Mouse (Mus musculus) hindbrain, embryonic 13.5 days (tissue): ENCODE data around the gene Spout1. TPM values are rescaled to one million over a fixed set of nuclear protein-coding genes. Genes with fewer than 3 reads are reported as not detected.
"Not testable (repeated sequence)": the region's sequence is repeated elsewhere in the genome, so short reads cannot be mapped to it uniquely, and the experiment has no call there.

ENCODE experiments used
- ATAC-seq: fragments of 200-750 bp; cut with Nextera tagmentation; 2 replicates; pipeline ENCODE4 v1.8.0; 2017; ENCODE audit warnings: moderate TSS enrichment; ENCODE audit not compliant: low FRiP score
- H3K27ac ChIP-seq: fragments of 300-500 bp; sonication (generic); 2 replicates; pipeline ENCODE4 v1.5.1; 2015; ENCODE audit warnings: inconsistent platforms, mild to moderate bottlenecking, moderate library complexity
- H3K27me3 ChIP-seq: fragments of 300-500 bp; sonication (generic); 2 replicates; pipeline ENCODE4 v1.6.1; 2015; ENCODE audit warnings: mild to moderate bottlenecking, inconsistent platforms
- H3K36me3 ChIP-seq: fragments of 300-500 bp; sonication (generic); 2 replicates; pipeline ENCODE4 v1.6.1; 2015; ENCODE audit warnings: mild to moderate bottlenecking, inconsistent platforms
- H3K4me1 ChIP-seq: fragments of 300-500 bp; sonication (generic); replicated peaks from 2 replicates; pipeline ENCODE4 v1.6.1; 2015; ENCODE audit warnings: inconsistent platforms
- H3K4me2 ChIP-seq: fragments of 300-500 bp; sonication (generic); 2 replicates; pipeline ENCODE4 v1.6.1; 2015; ENCODE audit warnings: inconsistent platforms, mild to moderate bottlenecking, moderate library complexity
- H3K4me3 ChIP-seq: fragments of 300-500 bp; sonication (generic); 2 replicates; pipeline ENCODE4 v1.5.1; 2015; ENCODE audit warnings: mild to moderate bottlenecking, inconsistent platforms
- H3K9ac ChIP-seq: fragments of 300-500 bp; sonication (generic); 2 replicates; pipeline ENCODE4 v1.6.1; 2015; ENCODE audit warnings: mild to moderate bottlenecking, inconsistent platforms
- H3K9me3 ChIP-seq: fragments of 300-500 bp; sonication (generic); 2 replicates; pipeline ENCODE4 v1.6.1; 2016; ENCODE audit warnings: inconsistent platforms
- WGBS: fragments of 180-500 bp; shearing (Covaris S2); methylation state at CpG from one replicate; pipeline ENCODE4 v1.1.7; 2015; 5-methylcytosine and 5-hydroxymethylcytosine counted together
- polyA plus RNA-seq: library from polyadenylated mRNA; unstranded; fragments of >200 nt; fragmentation: Nextera tagmentation; extraction: Ambion mirVana; gene quantifications from 2 replicates; pipeline ENCODE4 v1.2.1, GENCODE M21; 2015

Spout1 gene
- polyA plus RNA-seq, 1 experiment from 2014 or later: 58.1 TPM

DNA sequence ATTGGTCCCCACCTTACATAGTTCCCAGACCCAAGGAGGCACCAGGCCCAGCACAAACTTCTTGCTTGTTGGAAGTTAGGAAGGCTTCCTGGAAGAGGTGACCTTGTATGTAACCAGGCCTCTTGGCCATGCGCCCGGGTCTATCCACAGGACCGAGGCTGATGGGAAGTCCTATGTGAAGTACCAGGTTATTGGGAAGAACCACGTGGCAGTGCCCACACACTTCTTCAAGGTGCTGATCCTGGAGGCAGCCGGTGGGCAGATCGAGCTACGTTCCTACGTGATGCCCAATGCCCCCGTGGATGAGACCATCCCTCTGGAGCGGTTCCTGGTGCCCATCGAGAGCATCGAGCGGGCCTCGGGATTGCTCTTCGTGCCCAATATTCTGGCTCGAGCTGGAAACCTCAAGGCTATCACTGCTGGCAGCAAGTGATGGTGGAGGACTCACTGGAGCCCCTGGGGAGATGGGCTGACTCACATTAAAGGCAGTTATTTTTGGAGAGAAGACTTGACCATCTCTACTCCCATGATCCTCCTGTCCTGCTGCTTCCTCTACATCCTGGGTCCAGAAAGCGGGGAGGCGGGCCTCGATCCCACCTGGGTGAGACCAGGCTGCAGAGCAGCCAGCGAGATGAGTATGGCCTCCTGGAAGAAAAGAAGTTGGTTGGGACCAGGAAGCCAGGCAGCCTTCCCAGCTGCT lies 4.6 kb downstream of the Spout1 start:
- no peak overlapping the region for H3K4me2 ChIP-seq
- no peaks in the 10 kb centered on the region for H3K9me3 ChIP-seq
- ATAC-seq: no peak
- H3K4me1 ChIP-seq: peaks cover 31% of the 10 kb centered on the region
- no peak overlapping the region for H3K4me3 ChIP-seq
- H3K9ac ChIP-seq: no peak overlapping the region
- H3K27me3 ChIP-seq: peaks cover 10% of the 10 kb centered on the region; the same call in 1 of the 2 replicates
- 98% methylated on average over 20 of the region's 20 CpGs for WGBS
- H3K27ac ChIP-seq: no peak overlapping the region
- H3K36me3 ChIP-seq: peaks cover 45% of the 10 kb centered on the region

DNA sequence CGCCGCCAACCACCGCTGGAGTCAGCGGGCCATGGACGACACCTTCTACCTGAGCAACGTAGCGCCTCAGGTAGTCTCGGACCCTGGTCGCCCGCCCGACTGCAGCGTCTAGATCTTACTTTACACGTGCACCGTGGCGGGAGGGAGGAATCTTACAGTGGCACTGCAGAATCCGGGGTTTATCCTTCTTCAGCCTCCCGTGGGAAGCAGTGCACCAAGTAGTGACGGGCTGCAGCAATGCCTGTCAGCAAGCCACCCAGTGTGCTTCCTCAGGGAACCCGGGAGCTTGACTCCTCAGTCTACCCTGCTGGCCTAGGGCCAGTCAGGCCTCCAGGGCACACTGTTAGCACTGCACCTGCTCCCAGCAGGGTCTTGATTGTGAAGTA lies 6.3 kb downstream of the Spout1 start:
- Histone ChIP-seq H3K27me3 (peaks cover 10% of the 10 kb centered on the region; the same call in 1 of the 2 replicates), H3K36me3 (peaks cover 45% of the 10 kb centered on the region), H3K9me3 (0 out of 2 replicates have a peak, but pooled peaks cover 1% of the 10 kb centered on the region), H3K27ac (peak overlapping the region; percentile 96), H3K4me2 (peak overlapping the region; percentile 89), H3K4me3 (peak overlapping the region; percentile 64), H3K9ac (peak overlapping the region; percentile 84), H3K4me1 (peaks cover 19% of the 10 kb centered on the region)
- ATAC-seq: peak; percentile 8; the same call in 1 of the 2 replicates
- WGBS: 3% methylated on average over 17 of the region's 19 CpGs

GRCm38 (mm10) chr2:30171371-30171996 lies 6.8 kb downstream of the Spout1 start, which contains the start of gene Endog:
Gene Endog, plus strand, starts transcription at chr2:30171493.
- H3K27ac ChIP-seq: peak within 1 kb of the TSS; percentile 96
- peak within 1 kb of the TSS; percentile 64 for H3K4me3 ChIP-seq
- peaks cover 10% of the 10 kb centered on the region; the same call in 1 of the 2 replicates for H3K27me3 ChIP-seq
- ATAC-seq: peak; percentile 95
- peak within 1 kb of the TSS; percentile 84 for H3K9ac ChIP-seq
- H3K4me1 ChIP-seq: peaks cover 17% of the 10 kb centered on the region
- H3K9me3 ChIP-seq: peaks cover 6% of the 10 kb centered on the region
- H3K36me3 ChIP-seq: peaks cover 41% of the 10 kb centered on the region
- H3K4me2 ChIP-seq: peak within 1 kb of the TSS; percentile 89
- WGBS: 0% methylated on average over 74 of the region's 75 CpGs

- 0 out of 2 replicates have a peak, but pooled peaks cover 3% of the 10 kb centered on the region for H3K4me1 ChIP-seq
- H3K27ac ChIP-seq: no peak overlapping the region
- H3K36me3 ChIP-seq: no peaks in the 10 kb centered on the region
- H3K4me3 ChIP-seq: no peak overlapping the region
- 53% methylated on average over 4 of the region's 4 CpGs for WGBS
- ATAC-seq: no peak
- no peaks in the 10 kb centered on the region for H3K27me3 ChIP-seq
- H3K4me2 ChIP-seq: no peak overlapping the region
- peaks cover 8% of the 10 kb centered on the region for H3K9me3 ChIP-seq
- H3K9ac ChIP-seq: no peak overlapping the region
Observed at GRCm38 (mm10) chr2:30166677-30167076, 11.6 kb downstream of the Spout1 start.

GRCm38 (mm10) chr2:30164340-30164932 lies 13.8 kb downstream of the Spout1 start:
- Histone ChIP-seq H3K9ac (no peak overlapping the region), H3K4me2 (no peak overlapping the region), H3K9me3 (peaks cover 8% of the 10 kb centered on the region), H3K4me1 (no peaks in the 10 kb centered on the region), H3K4me3 (no peak overlapping the region), H3K27me3 (no peaks in the 10 kb centered on the region), H3K27ac (no peak overlapping the region), H3K36me3 (no peaks in the 10 kb centered on the region)
- 62% methylated on average over 9 of the region's 9 CpGs for WGBS
- no peak for ATAC-seq

GRCm38 (mm10) chr2:30161809-30162208 lies 16.4 kb downstream of the Spout1 start:
- Histone ChIP-seq H3K9me3 (peaks cover 5% of the 10 kb centered on the region), H3K36me3 (no peaks in the 10 kb centered on the region), H3K4me3 (no peak overlapping the region), H3K27me3 (no peaks in the 10 kb centered on the region), H3K9ac (no peak overlapping the region), H3K4me2 (no peak overlapping the region), H3K27ac (no peak overlapping the region), H3K4me1 (no peaks in the 10 kb centered on the region)
- no peak for ATAC-seq

- not testable (repeated sequence) for H3K4me1 ChIP-seq, H3K36me3 ChIP-seq, H3K4me3 ChIP-seq, H3K4me2 ChIP-seq, H3K9ac ChIP-seq, ATAC-seq, H3K27me3 ChIP-seq, H3K27ac ChIP-seq, H3K9me3 ChIP-seq
- WGBS: 93% methylated on average over 9 of the region's 10 CpGs
Observed at GRCm38 (mm10) chr2:30159871-30160270, 18.4 kb downstream of the Spout1 start.

- H3K4me1 ChIP-seq: no peaks in the 10 kb centered on the region
- H3K9ac ChIP-seq: no peak overlapping the region
- H3K9me3 ChIP-seq: no peaks in the 10 kb centered on the region
- no peaks in the 10 kb centered on the region for H3K27me3 ChIP-seq
- no peak overlapping the region for H3K27ac ChIP-seq
- 81% methylated on average over 8 of the region's 8 CpGs for WGBS
- no peak overlapping the region for H3K4me3 ChIP-seq
- no peak overlapping the region for H3K4me2 ChIP-seq
- peaks cover 41% of the 10 kb centered on the region for H3K36me3 ChIP-seq
- no peak for ATAC-seq
Observed at GRCm38 (mm10) chr2:30152616-30153015, 25.6 kb downstream of the Spout1 start.

- no peak for ATAC-seq
- peaks cover 48% of the 10 kb centered on the region for H3K36me3 ChIP-seq
- no peaks in the 10 kb centered on the region for H3K9me3 ChIP-seq
- no peak overlapping the region for H3K4me2 ChIP-seq
- H3K4me3 ChIP-seq: no peak overlapping the region
- no peaks in the 10 kb centered on the region for H3K4me1 ChIP-seq
- 91% methylated on average over 11 of the region's 11 CpGs for WGBS
- H3K9ac ChIP-seq: no peak overlapping the region
- H3K27ac ChIP-seq: no peak overlapping the region
- no peaks in the 10 kb centered on the region for H3K27me3 ChIP-seq
Observed at GRCm38 (mm10) chr2:30151840-30152239, 26.4 kb downstream of the Spout1 start.

- H3K4me1 ChIP-seq: no peaks in the 10 kb centered on the region
- no peaks in the 10 kb centered on the region for H3K9me3 ChIP-seq
- no peak overlapping the region for H3K9ac ChIP-seq
- ATAC-seq: no peak
- WGBS: 94% methylated on average over 4 of the region's 4 CpGs
- peaks cover 87% of the 10 kb centered on the region for H3K36me3 ChIP-seq
- no peak overlapping the region for H3K27ac ChIP-seq
- H3K4me3 ChIP-seq: no peak overlapping the region
- no peaks in the 10 kb centered on the region for H3K27me3 ChIP-seq
- H3K4me2 ChIP-seq: no peak overlapping the region
Observed at GRCm38 (mm10) chr2:30147466-30147865, 30.8 kb downstream of the Spout1 start.

GRCm38 (mm10) chr2:30144436-30144835 lies 33.8 kb downstream of the Spout1 start:
- Histone ChIP-seq H3K4me1 (no peaks in the 10 kb centered on the region; the same call in 1 of the 2 replicates), H3K9ac (0 out of 2 replicates have a peak overlapping the region, but pooled peaks have one; percentile 35), H3K9me3 (no peaks in the 10 kb centered on the region), H3K36me3 (peaks cover 91% of the 10 kb centered on the region), H3K4me3 (no peak overlapping the region), H3K4me2 (no peak overlapping the region), H3K27me3 (no peaks in the 10 kb centered on the region), H3K27ac (no peak overlapping the region)
- ATAC-seq: no peak
- WGBS: 95% methylated on average over 4 of the region's 4 CpGs

DNA sequence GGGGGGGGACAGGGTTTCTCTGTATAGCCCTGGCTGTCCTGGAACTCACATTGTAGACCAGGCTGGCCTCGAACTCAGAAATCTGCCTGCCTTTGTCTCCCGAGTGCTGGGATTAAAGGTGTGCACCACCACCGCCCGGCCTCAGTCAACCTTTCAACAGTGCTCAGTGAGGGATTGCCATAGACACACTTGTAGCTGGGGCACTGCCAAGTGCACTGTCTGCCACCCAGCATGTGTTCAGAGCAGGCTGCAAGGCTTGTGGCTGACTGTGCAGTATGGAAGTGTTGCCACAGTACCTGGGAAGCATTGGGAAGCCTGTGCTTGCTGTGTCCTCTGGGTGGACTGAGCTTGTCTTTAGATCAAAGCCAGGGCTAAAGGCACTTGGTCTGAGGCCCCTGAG lies 38.2 kb downstream of the Spout1 start:
- H3K27ac ChIP-seq, H3K4me2 ChIP-seq, ATAC-seq, H3K4me3 ChIP-seq, H3K9me3 ChIP-seq, H3K9ac ChIP-seq, H3K27me3 ChIP-seq: not testable (repeated sequence)
- Histone ChIP-seq H3K36me3 (peaks cover 87% of the 10 kb centered on the region), H3K4me1 (peaks cover 15% of the 10 kb centered on the region)
- WGBS: 92% methylated on average over 4 of the region's 4 CpGs
